Mouse (Mus musculus): Measurements from ENCODE around the gene Irak2. TPM values are rescaled to one million over a fixed set of nuclear protein-coding genes. Genes with fewer than 3 reads are reported as not detected.

Irak2 gene
- polyA plus RNA-seq, 1 experiment, result 42.4 TPM

GRCm38 (mm10) chr6:113672989-113673388, 34.7 kb downstream of the Irak2 start:
- H3K4me3 ChIP-seq (ENCODE audit: extremely low read depth, insufficient read depth, insufficient read length), result no peak overlapping the region

GRCm38 (mm10) chr6:113675234-113675633, 37.0 kb downstream of the Irak2 start:
- 35% methylated on average over 4 of the region's 4 CpGs for WGBS

More at GRCm38 (mm10) chr6:113672989-113673388, 34.7 kb downstream of the Irak2 start:
- no peak for DNase-seq (ENCODE audit: low read depth in 1 of 2, low spot score in 2 of 2)
- no peaks in the 10 kb centered on the region for H3K27me3 ChIP-seq (ENCODE audit: control insufficient read depth, insufficient read depth, low read length)
- H3K36me3 ChIP-seq (ENCODE audit: control insufficient read depth, insufficient read depth, low read length), result peaks cover 15% of the 10 kb centered on the region
- H3K4me1 ChIP-seq (ENCODE audit: control insufficient read depth, insufficient read depth, insufficient read length), result peaks cover 23% of the 10 kb centered on the region; the same call in 1 of the 2 replicates
- WGBS, result 83% methylated on average over 6 of the region's 6 CpGs
- no peak overlapping the region for H3K27ac ChIP-seq (ENCODE audit: insufficient read depth, low read length)
- TF ChIP-seq CTCF (IDR thresholded peaks at IDR 0.05; ENCODE audit: extremely low read depth, insufficient read depth, insufficient read length, insufficient replicate concordance) (no peak), POLR2A (IDR thresholded peaks at IDR 0.05; ENCODE audit: low read depth, low read length) (no peak)

GRCm38 (mm10) chr6:113675991-113676390, 37.7 kb downstream of the Irak2 start:
- no peak for DNase-seq (ENCODE audit: low read depth in 1 of 2, low spot score in 2 of 2)

More at GRCm38 (mm10) chr6:113675234-113675633, 37.0 kb downstream of the Irak2 start:
- no peak overlapping the region for H3K4me3 ChIP-seq (ENCODE audit: extremely low read depth, insufficient read depth, insufficient read length)
- no peak overlapping the region for H3K27ac ChIP-seq (ENCODE audit: insufficient read depth, low read length)
- H3K36me3 ChIP-seq (ENCODE audit: control insufficient read depth, insufficient read depth, low read length), result peaks cover 22% of the 10 kb centered on the region
- TF ChIP-seq CTCF (IDR thresholded peaks at IDR 0.05; ENCODE audit: extremely low read depth, insufficient read depth, insufficient read length, insufficient replicate concordance) (no peak), POLR2A (IDR thresholded peaks at IDR 0.05; ENCODE audit: low read depth, low read length) (no peak)
- H3K4me1 ChIP-seq (ENCODE audit: control insufficient read depth, insufficient read depth, insufficient read length), result peaks cover 8% of the 10 kb centered on the region; the same call in 1 of the 2 replicates
- H3K27me3 ChIP-seq (ENCODE audit: control insufficient read depth, insufficient read depth, low read length), result no peaks in the 10 kb centered on the region
- DNase-seq (ENCODE audit: low read depth in 1 of 2, low spot score in 2 of 2), result no peak

GRCm38 (mm10) chr6:113677070-113677734, 38.9 kb downstream of the Irak2 start:
- WGBS, result 64% methylated on average over 14 of the region's 14 CpGs
- TF ChIP-seq CTCF (IDR thresholded peaks at IDR 0.05; ENCODE audit: extremely low read depth, insufficient read depth, insufficient read length, insufficient replicate concordance), result no peak
- no peak for TF ChIP-seq POLR2A (IDR thresholded peaks at IDR 0.05; ENCODE audit: low read depth, low read length)
- H3K36me3 ChIP-seq (ENCODE audit: control insufficient read depth, insufficient read depth, low read length), result peaks cover 14% of the 10 kb centered on the region
- peaks cover 9% of the 10 kb centered on the region; the same call in 1 of the 2 replicates for H3K4me1 ChIP-seq (ENCODE audit: control insufficient read depth, insufficient read depth, insufficient read length)
- peak in 1 of 2 experiments; percentile 49 for DNase-seq (ENCODE audit: low read depth in 1 of 2, low spot score in 2 of 2)
- H3K27me3 ChIP-seq (ENCODE audit: control insufficient read depth, insufficient read depth, low read length), result no peaks in the 10 kb centered on the region
- peak overlapping the region; percentile 18; the same call in 1 of the 2 replicates for H3K27ac ChIP-seq (ENCODE audit: insufficient read depth, low read length)
- H3K4me3 ChIP-seq (ENCODE audit: extremely low read depth, insufficient read depth, insufficient read length), result no peak overlapping the region

More at GRCm38 (mm10) chr6:113675991-113676390, 37.7 kb downstream of the Irak2 start:
- peaks cover 8% of the 10 kb centered on the region; the same call in 1 of the 2 replicates for H3K4me1 ChIP-seq (ENCODE audit: control insufficient read depth, insufficient read depth, insufficient read length)
- H3K27me3 ChIP-seq (ENCODE audit: control insufficient read depth, insufficient read depth, low read length), result no peaks in the 10 kb centered on the region
- H3K4me3 ChIP-seq (ENCODE audit: extremely low read depth, insufficient read depth, insufficient read length), result no peak overlapping the region
- H3K36me3 ChIP-seq (ENCODE audit: control insufficient read depth, insufficient read depth, low read length), result peaks cover 22% of the 10 kb centered on the region
- no peak overlapping the region for H3K27ac ChIP-seq (ENCODE audit: insufficient read depth, low read length)
- TF ChIP-seq CTCF (IDR thresholded peaks at IDR 0.05; ENCODE audit: extremely low read depth, insufficient read depth, insufficient read length, insufficient replicate concordance), result no peak
- TF ChIP-seq POLR2A (IDR thresholded peaks at IDR 0.05; ENCODE audit: low read depth, low read length), result no peak
- WGBS, result 94% methylated on average over 9 of the region's 9 CpGs

- DNase-seq (ENCODE audit: low read depth in 1 of 2, low spot score in 2 of 2), result no peak
- Histone ChIP-seq H3K4me1 (ENCODE audit: control insufficient read depth, insufficient read depth, insufficient read length) (peaks cover 9% of the 10 kb centered on the region; the same call in 1 of the 2 replicates), H3K27ac (ENCODE audit: insufficient read depth, low read length) (no peak overlapping the region), H3K27me3 (ENCODE audit: control insufficient read depth, insufficient read depth, low read length) (no peaks in the 10 kb centered on the region), H3K36me3 (ENCODE audit: control insufficient read depth, insufficient read depth, low read length) (peaks cover 15% of the 10 kb centered on the region), H3K4me3 (ENCODE audit: extremely low read depth, insufficient read depth, insufficient read length) (no peak overlapping the region)
- TF ChIP-seq POLR2A (IDR thresholded peaks at IDR 0.05; ENCODE audit: low read depth, low read length), result no peak
- no peak for TF ChIP-seq CTCF (IDR thresholded peaks at IDR 0.05; ENCODE audit: extremely low read depth, insufficient read depth, insufficient read length, insufficient replicate concordance)
- 92% methylated on average over 14 of the region's 14 CpGs for WGBS
Measured at GRCm38 (mm10) chr6:113678246-113679012, 40.2 kb downstream of the Irak2 start.

- peaks cover 18% of the 10 kb centered on the region for H3K36me3 ChIP-seq (ENCODE audit: control insufficient read depth, insufficient read depth, low read length)
- H3K27me3 ChIP-seq (ENCODE audit: control insufficient read depth, insufficient read depth, low read length), result no peaks in the 10 kb centered on the region
- TF ChIP-seq CTCF (IDR thresholded peaks at IDR 0.05; ENCODE audit: extremely low read depth, insufficient read depth, insufficient read length, insufficient replicate concordance), result no peak
- no peak for TF ChIP-seq POLR2A (IDR thresholded peaks at IDR 0.05; ENCODE audit: low read depth, low read length)
- DNase-seq (ENCODE audit: low read depth in 1 of 2, low spot score in 2 of 2), result no peak
- H3K27ac ChIP-seq (ENCODE audit: insufficient read depth, low read length), result peak overlapping the region; percentile 1; the same call in 1 of the 2 replicates
- H3K4me3 ChIP-seq (ENCODE audit: extremely low read depth, insufficient read depth, insufficient read length), result no peak overlapping the region
- WGBS, result 71% methylated on average over 9 of the region's 9 CpGs
- H3K4me1 ChIP-seq (ENCODE audit: control insufficient read depth, insufficient read depth, insufficient read length), result peaks cover 9% of the 10 kb centered on the region; the same call in 1 of the 2 replicates
Measured at GRCm38 (mm10) chr6:113679993-113680566, 41.8 kb downstream of the Irak2 start.

Data from spleen, adult 2 months (tissue).